Mouse (Mus musculus) liver, postnatal 0 days (tissue): ENCODE results near the gene Zfp568.

Experiments used
- CTCF ChIP-seq: sonication (generic); IDR thresholded peaks from 2 replicates; pipeline ENCODE4 v1.5.1; 2016; ENCODE audit warnings: antibody characterized with exemption, low read depth
- EP300 ChIP-seq: IDR thresholded peaks from 2 replicates; pipeline ENCODE4 v1.6.1; 2016; ENCODE audit warnings: antibody characterized with exemption, low read depth, mild to moderate bottlenecking

GRCm38 (mm10) chr7:30007601-30008000 lies 23.8 kb downstream of the Zfp568 start:
- no peak for TF ChIP-seq CTCF
- TF ChIP-seq EP300, result no peak
